Mouse (Mus musculus) spleen, adult 12 weeks (tissue): ENCODE measurements around the gene Gm36079.
A peak's percentile ranks its signal among the peaks of the same experiment; 100 is the strongest.
"Not testable (repeated sequence)": the region's sequence is repeated elsewhere in the genome, so short reads cannot be mapped to it uniquely, and the experiment has no call there.

ENCODE experiments used
- DNase-seq: peaks from one replicate; pipeline ENCODE4 v3.0.0; 2022; ENCODE audit warnings: low spot score

Gm36079 gene

GRCm38 (mm10) chr13:120026911-120027310, at the start of gene Gm36079:
TSS of gene Gm36079 (minus strand) at chr13:120027011.
- DNase-seq, result peak; percentile 52

GRCm38 (mm10) chr13:120070878-120071277, 44.1 kb upstream of the Gm36079 start:
- DNase-seq, result not testable (repeated sequence)

- DNase-seq, result not testable (repeated sequence)
Measured at GRCm38 (mm10) chr13:120070012-120070598, 43.3 kb upstream of the Gm36079 start.

GRCm38 (mm10) chr13:120063439-120064089, 36.8 kb upstream of the Gm36079 start:
- not testable (repeated sequence) for DNase-seq

- DNase-seq, result not testable (repeated sequence)
Measured at GRCm38 (mm10) chr13:120062903-120063302, 36.1 kb upstream of the Gm36079 start.

- not testable (repeated sequence) for DNase-seq
Measured at GRCm38 (mm10) chr13:120052085-120052484, 25.3 kb upstream of the Gm36079 start, which contains the start of gene Gm21188. TSS of gene Gm21188 (minus strand) at chr13:120052194.

- not testable (repeated sequence) for DNase-seq
Measured at GRCm38 (mm10) chr13:120048608-120049007, 21.8 kb upstream of the Gm36079 start.

GRCm38 (mm10) chr13:120048186-120048585, 21.4 kb upstream of the Gm36079 start:
- DNase-seq, result not testable (repeated sequence)

- DNase-seq, result not testable (repeated sequence)
Measured at GRCm38 (mm10) chr13:120046422-120047209, 19.8 kb upstream of the Gm36079 start.

- not testable (repeated sequence) for DNase-seq
Measured at GRCm38 (mm10) chr13:120041145-120041544, 14.3 kb upstream of the Gm36079 start.

GRCm38 (mm10) chr13:120037881-120038280, 11.1 kb upstream of the Gm36079 start:
- not testable (repeated sequence) for DNase-seq

- not testable (repeated sequence) for DNase-seq
Measured at GRCm38 (mm10) chr13:120036577-120037115, 9.8 kb upstream of the Gm36079 start.

GRCm38 (mm10) chr13:120035151-120035550, 8.3 kb upstream of the Gm36079 start:
- not testable (repeated sequence) for DNase-seq

GRCm38 (mm10) chr13:120034637-120035036, 7.8 kb upstream of the Gm36079 start:
- not testable (repeated sequence) for DNase-seq

GRCm38 (mm10) chr13:120033516-120034190, 6.8 kb upstream of the Gm36079 start:
- not testable (repeated sequence) for DNase-seq

- not testable (repeated sequence) for DNase-seq
Measured at GRCm38 (mm10) chr13:120031676-120032075, 4.9 kb upstream of the Gm36079 start.

- peak; percentile 38 for DNase-seq
Measured at GRCm38 (mm10) chr13:120027368-120027767, 557 bp upstream of the Gm36079 start.

- DNase-seq, result peak; percentile 19
Measured at GRCm38 (mm10) chr13:120026373-120026772, 438 bp downstream of the Gm36079 start.

GRCm38 (mm10) chr13:120025576-120025975, 1.2 kb downstream of the Gm36079 start:
- peak; percentile 36 for DNase-seq

GRCm38 (mm10) chr13:120025004-120025403, 1.8 kb downstream of the Gm36079 start:
- DNase-seq, result not testable (repeated sequence)

- DNase-seq, result not testable (repeated sequence)
Measured at GRCm38 (mm10) chr13:120024581-120024980, 2.2 kb downstream of the Gm36079 start.

- DNase-seq, result not testable (repeated sequence)
Measured at GRCm38 (mm10) chr13:120021477-120021876, 5.3 kb downstream of the Gm36079 start.
